Mouse (Mus musculus): ENCODE data around the gene Fbxl14.

DNA sequence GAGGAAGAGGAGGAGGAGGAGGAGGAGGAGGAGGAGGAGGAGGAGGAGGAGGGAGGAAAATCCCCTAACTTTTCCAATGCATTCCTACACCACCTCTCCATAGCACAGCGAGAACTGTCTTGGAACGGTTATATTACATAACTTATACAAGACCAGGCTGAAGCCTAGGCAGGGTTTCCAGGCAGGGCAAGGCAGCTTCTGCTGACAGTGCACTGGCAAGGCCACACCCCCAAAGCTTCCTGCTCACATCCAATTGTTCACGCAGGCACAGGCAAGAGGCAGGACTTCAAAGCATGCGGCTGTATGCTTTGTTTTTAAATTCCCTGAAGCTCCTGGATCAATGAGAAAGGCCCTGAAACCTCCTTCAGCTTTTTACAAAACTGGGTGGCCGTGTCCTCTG, 19.8 kb downstream of the Fbxl14 start:
- no peak for TF ChIP-seq EP300 (IDR thresholded peaks at IDR 0.05; ENCODE audit: low read depth)
- TF ChIP-seq CTCF (IDR thresholded peaks at IDR 0.05; ENCODE audit: low read depth), result no peak
